Mouse (Mus musculus): ENCODE results near the gene Stx8. TPM values are rescaled to one million over a fixed set of nuclear protein-coding genes. Genes with fewer than 3 reads are reported as not detected.

Gene Stx8
- polyA plus RNA-seq, 1 experiment from 2014 or later, result 69.7 TPM

DNA sequence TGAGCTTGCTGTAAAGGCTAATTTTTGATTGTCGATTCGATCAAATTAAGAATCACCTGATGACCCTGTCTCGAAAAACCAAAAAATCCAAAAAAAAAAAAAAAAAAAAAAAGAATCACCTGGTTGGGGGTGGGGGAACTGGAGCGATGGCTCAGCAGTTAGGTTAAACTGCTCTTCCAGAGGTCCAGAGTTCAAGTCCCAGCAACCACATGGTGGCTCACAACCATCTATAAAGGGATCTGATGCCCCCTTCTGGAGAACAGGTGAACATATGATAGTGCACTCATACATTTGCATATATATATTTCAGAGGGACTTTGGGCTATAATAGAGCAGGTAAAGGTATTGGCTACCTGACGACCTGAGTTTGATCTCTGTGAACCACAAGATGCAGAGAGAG lies 42.3 kb upstream of the Stx8 start:
- Histone ChIP-seq H3K9me3 (replicated peaks; ENCODE audit: control insufficient read depth, low read length) (no peaks in the 10 kb centered on the region), H3K27me3 (ENCODE audit: control insufficient read depth, insufficient read depth, low read length) (no peaks in the 10 kb centered on the region), H3K4me3 (replicated peaks; ENCODE audit: low read length) (no peak overlapping the region), H3K4me2 (ENCODE audit: low read depth, low read length) (peak overlapping the region; percentile 96), H3K4me1 (ENCODE audit: control insufficient read depth, insufficient read depth, low read length) (peaks cover 4% of the 10 kb centered on the region; the same call in 1 of the 2 replicates), H3K36me3 (ENCODE audit: control insufficient read depth, insufficient read depth, low read length) (no peaks in the 10 kb centered on the region), H3K9ac (ENCODE audit: low read length) (no peak overlapping the region), H3K27ac (ENCODE audit: low read length) (peak overlapping the region; percentile 71; the same call in 1 of the 2 replicates)
- WGBS, result 90% methylated on average over 5 of the region's 5 CpGs
- ATAC-seq (ENCODE audit: insufficient read depth, low FRiP score), result no peak

- Histone ChIP-seq H3K27ac (ENCODE audit: low read length) (no peak overlapping the region), H3K4me1 (ENCODE audit: control insufficient read depth, insufficient read depth, low read length) (peaks cover 3% of the 10 kb centered on the region; the same call in 1 of the 2 replicates), H3K9me3 (replicated peaks; ENCODE audit: control insufficient read depth, low read length) (no peaks in the 10 kb centered on the region), H3K4me2 (ENCODE audit: low read depth, low read length) (no peak overlapping the region), H3K27me3 (ENCODE audit: control insufficient read depth, insufficient read depth, low read length) (no peaks in the 10 kb centered on the region), H3K9ac (ENCODE audit: low read length) (no peak overlapping the region), H3K4me3 (replicated peaks; ENCODE audit: low read length) (no peak overlapping the region), H3K36me3 (ENCODE audit: control insufficient read depth, insufficient read depth, low read length) (no peaks in the 10 kb centered on the region)
- ATAC-seq (ENCODE audit: insufficient read depth, low FRiP score), result no peak
- WGBS, result 84% methylated on average over 13 of the region's 13 CpGs
Observed at GRCm38 (mm10) chr11:67925000-67925399, 41.0 kb upstream of the Stx8 start.

- no peaks in the 10 kb centered on the region for H3K4me1 ChIP-seq (ENCODE audit: control insufficient read depth, insufficient read depth, low read length)
- ATAC-seq (ENCODE audit: insufficient read depth, low FRiP score), result no peak
- H3K27ac ChIP-seq (ENCODE audit: low read length), result no peak overlapping the region
- H3K27me3 ChIP-seq (ENCODE audit: control insufficient read depth, insufficient read depth, low read length), result no peaks in the 10 kb centered on the region
- H3K36me3 ChIP-seq (ENCODE audit: control insufficient read depth, insufficient read depth, low read length), result no peaks in the 10 kb centered on the region
- no peak overlapping the region; the same call in 1 of the 2 replicates for H3K4me2 ChIP-seq (ENCODE audit: low read depth, low read length)
- WGBS, result 20% methylated on average over 11 of the region's 15 CpGs
- H3K9me3 ChIP-seq (replicated peaks; ENCODE audit: control insufficient read depth, low read length), result no peaks in the 10 kb centered on the region
- no peak overlapping the region for H3K9ac ChIP-seq (ENCODE audit: low read length)
- no peak overlapping the region for H3K4me3 ChIP-seq (replicated peaks; ENCODE audit: low read length)
Observed at GRCm38 (mm10) chr11:67926348-67927055, 39.5 kb upstream of the Stx8 start.

GRCm38 (mm10) chr11:67932156-67932555 lies 33.8 kb upstream of the Stx8 start:
- Histone ChIP-seq H3K4me1 (ENCODE audit: control insufficient read depth, insufficient read depth, low read length) (no peaks in the 10 kb centered on the region), H3K9me3 (replicated peaks; ENCODE audit: control insufficient read depth, low read length) (no peaks in the 10 kb centered on the region), H3K36me3 (ENCODE audit: control insufficient read depth, insufficient read depth, low read length) (no peaks in the 10 kb centered on the region), H3K4me2 (ENCODE audit: low read depth, low read length) (no peak overlapping the region), H3K4me3 (replicated peaks; ENCODE audit: low read length) (no peak overlapping the region), H3K27ac (ENCODE audit: low read length) (no peak overlapping the region), H3K9ac (ENCODE audit: low read length) (no peak overlapping the region), H3K27me3 (ENCODE audit: control insufficient read depth, insufficient read depth, low read length) (no peaks in the 10 kb centered on the region)
- ATAC-seq (ENCODE audit: insufficient read depth, low FRiP score), result no peak
- 92% methylated on average over 3 of the region's 3 CpGs for WGBS

DNA sequence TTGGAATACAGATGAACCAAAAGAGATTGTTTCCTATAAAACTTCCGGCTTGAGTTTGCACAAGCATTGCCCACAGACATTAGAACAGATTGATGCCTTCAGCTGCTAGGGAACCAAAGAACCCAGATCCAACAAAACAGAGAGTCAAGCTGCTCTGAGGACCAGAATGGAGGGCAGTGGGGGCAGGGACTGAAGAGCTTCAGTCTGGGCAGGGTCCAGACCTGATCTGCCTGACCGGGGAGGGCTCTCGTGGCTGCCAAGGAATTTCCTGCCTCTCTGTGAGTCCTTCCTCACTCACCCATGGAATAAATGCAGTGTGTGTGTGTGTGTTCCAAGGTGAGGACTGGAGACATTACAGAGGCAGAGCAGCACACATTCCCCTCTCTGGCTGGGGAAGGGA lies 17.8 kb upstream of the Stx8 start:
- no peak overlapping the region for H3K27ac ChIP-seq (ENCODE audit: low read length)
- no peaks in the 10 kb centered on the region for H3K27me3 ChIP-seq (ENCODE audit: control insufficient read depth, insufficient read depth, low read length)
- no peak overlapping the region for H3K4me2 ChIP-seq (ENCODE audit: low read depth, low read length)
- ATAC-seq (ENCODE audit: insufficient read depth, low FRiP score), result no peak
- no peak overlapping the region for H3K9ac ChIP-seq (ENCODE audit: low read length)
- no peaks in the 10 kb centered on the region for H3K9me3 ChIP-seq (replicated peaks; ENCODE audit: control insufficient read depth, low read length)
- no peaks in the 10 kb centered on the region for H3K4me1 ChIP-seq (ENCODE audit: control insufficient read depth, insufficient read depth, low read length)
- no peaks in the 10 kb centered on the region for H3K36me3 ChIP-seq (ENCODE audit: control insufficient read depth, insufficient read depth, low read length)
- WGBS, result 37% methylated on average over 3 of the region's 3 CpGs
- H3K4me3 ChIP-seq (replicated peaks; ENCODE audit: low read length), result no peak overlapping the region

- Histone ChIP-seq H3K9me3 (replicated peaks; ENCODE audit: control insufficient read depth, low read length) (no peaks in the 10 kb centered on the region), H3K4me3 (replicated peaks; ENCODE audit: low read length) (no peak overlapping the region), H3K36me3 (ENCODE audit: control insufficient read depth, insufficient read depth, low read length) (no peaks in the 10 kb centered on the region), H3K27ac (ENCODE audit: low read length) (no peak overlapping the region), H3K9ac (ENCODE audit: low read length) (no peak overlapping the region), H3K27me3 (ENCODE audit: control insufficient read depth, insufficient read depth, low read length) (no peaks in the 10 kb centered on the region), H3K4me2 (ENCODE audit: low read depth, low read length) (no peak overlapping the region), H3K4me1 (ENCODE audit: control insufficient read depth, insufficient read depth, low read length) (no peaks in the 10 kb centered on the region)
- WGBS, result 74% methylated on average over 9 of the region's 9 CpGs
- no peak for ATAC-seq (ENCODE audit: insufficient read depth, low FRiP score)
Observed at GRCm38 (mm10) chr11:67949475-67949874, 16.5 kb upstream of the Stx8 start.

GRCm38 (mm10) chr11:67953604-67954003 lies 12.4 kb upstream of the Stx8 start:
- no peaks in the 10 kb centered on the region for H3K36me3 ChIP-seq (ENCODE audit: control insufficient read depth, insufficient read depth, low read length)
- no peak overlapping the region for H3K27ac ChIP-seq (ENCODE audit: low read length)
- whole genome bisulfite sequencing, result 74% methylated on average over 5 of the region's 5 CpGs
- H3K4me3 ChIP-seq (replicated peaks; ENCODE audit: low read length), result no peak overlapping the region
- no peaks in the 10 kb centered on the region for H3K27me3 ChIP-seq (ENCODE audit: control insufficient read depth, insufficient read depth, low read length)
- H3K9ac ChIP-seq (ENCODE audit: low read length), result no peak overlapping the region
- no peaks in the 10 kb centered on the region for H3K9me3 ChIP-seq (replicated peaks; ENCODE audit: control insufficient read depth, low read length)
- ATAC-seq (ENCODE audit: insufficient read depth, low FRiP score), result no peak
- H3K4me2 ChIP-seq (ENCODE audit: low read depth, low read length), result no peak overlapping the region
- H3K4me1 ChIP-seq (ENCODE audit: control insufficient read depth, insufficient read depth, low read length), result no peaks in the 10 kb centered on the region

- Histone ChIP-seq H3K4me1 (ENCODE audit: control insufficient read depth, insufficient read depth, low read length) (no peaks in the 10 kb centered on the region), H3K4me3 (replicated peaks; ENCODE audit: low read length) (no peak overlapping the region), H3K9ac (ENCODE audit: low read length) (no peak overlapping the region), H3K4me2 (ENCODE audit: low read depth, low read length) (no peak overlapping the region), H3K27ac (ENCODE audit: low read length) (no peak overlapping the region), H3K27me3 (ENCODE audit: control insufficient read depth, insufficient read depth, low read length) (no peaks in the 10 kb centered on the region), H3K9me3 (replicated peaks; ENCODE audit: control insufficient read depth, low read length) (no peaks in the 10 kb centered on the region), H3K36me3 (ENCODE audit: control insufficient read depth, insufficient read depth, low read length) (no peaks in the 10 kb centered on the region)
- ATAC-seq (ENCODE audit: insufficient read depth, low FRiP score), result no peak
- 90% methylated on average over 6 of the region's 6 CpGs for WGBS
Observed at GRCm38 (mm10) chr11:67954413-67954812, 11.6 kb upstream of the Stx8 start.

DNA sequence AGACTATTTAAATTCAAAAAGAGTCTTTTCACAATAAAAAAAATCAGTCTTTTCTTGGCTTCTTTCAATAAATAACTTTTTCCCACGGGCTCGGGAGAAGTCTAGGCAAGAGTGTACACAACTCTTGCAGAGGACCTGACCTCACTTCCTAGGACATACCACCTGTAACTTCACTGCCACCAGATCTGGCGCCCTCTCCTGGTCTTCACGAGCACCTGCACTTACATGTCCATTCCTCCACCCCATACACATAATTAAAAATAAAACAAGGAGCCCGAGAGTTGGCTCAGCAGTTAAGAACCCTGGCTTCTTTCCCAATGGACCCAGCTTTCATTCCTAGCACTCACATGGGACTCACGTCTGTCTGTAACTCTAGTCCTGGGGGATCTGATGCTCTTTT lies 1.9 kb upstream of the Stx8 start:
- ATAC-seq (ENCODE audit: insufficient read depth, low FRiP score), result no peak

More for the DNA sequence above, 1.9 kb upstream of the Stx8 start:
- peaks cover 12% of the 10 kb centered on the region for H3K4me1 ChIP-seq (ENCODE audit: control insufficient read depth, insufficient read depth, low read length)
- H3K4me2 ChIP-seq (ENCODE audit: low read depth, low read length), result no peak overlapping the region
- no peak overlapping the region for H3K27ac ChIP-seq (ENCODE audit: low read length)
- 69% methylated on average over 6 of the region's 6 CpGs for whole genome bisulfite sequencing
- no peaks in the 10 kb centered on the region for H3K9me3 ChIP-seq (replicated peaks; ENCODE audit: control insufficient read depth, low read length)
- no peak overlapping the region for H3K9ac ChIP-seq (ENCODE audit: low read length)
- no peak overlapping the region for H3K4me3 ChIP-seq (replicated peaks; ENCODE audit: low read length)
- no peaks in the 10 kb centered on the region for H3K27me3 ChIP-seq (ENCODE audit: control insufficient read depth, insufficient read depth, low read length)
- no peaks in the 10 kb centered on the region for H3K36me3 ChIP-seq (ENCODE audit: control insufficient read depth, insufficient read depth, low read length)

Data from stomach, embryonic 16.5 days (tissue).